Mouse (Mus musculus) forebrain, embryonic 16.5 days (tissue): ENCODE measurements around the gene Fam69b. TPM values are rescaled to one million over a fixed set of nuclear protein-coding genes. Genes with fewer than 3 reads are reported as not detected.
A peak's percentile ranks its signal among the peaks of the same experiment; 100 is the strongest.

Experiments used
- ATAC-seq: fragments of 200-750 bp; cut with Nextera tagmentation; 2 replicates; pipeline ENCODE4 v1.8.0; 2017; ENCODE audit warnings: mild to moderate bottlenecking, moderate library complexity
- H3K27ac ChIP-seq: fragments of 300-500 bp; sonication (generic); 2 replicates; pipeline ENCODE4 v1.5.1; 2014; ENCODE audit warnings: low read length, control low read depth
- H3K27me3 ChIP-seq: fragments of 300-500 bp; sonication (generic); replicated peaks from 2 replicates; pipeline ENCODE4 v1.6.1; 2014; ENCODE audit warnings: low read length; ENCODE audit not compliant: control insufficient read depth, insufficient read depth
- H3K36me3 ChIP-seq: fragments of 300-500 bp; sonication (generic); 2 replicates; pipeline ENCODE4 v1.6.1; 2014; ENCODE audit not compliant: control insufficient read depth, insufficient read depth
- H3K4me1 ChIP-seq: fragments of 300-500 bp; sonication (generic); replicated peaks from 2 replicates; pipeline ENCODE4 v1.6.1; 2014; ENCODE audit warnings: low read length; ENCODE audit not compliant: control insufficient read depth, insufficient read depth
- H3K4me2 ChIP-seq: fragments of 300-500 bp; sonication (generic); 2 replicates; pipeline ENCODE4 v1.6.1; 2014; ENCODE audit warnings: mild to moderate bottlenecking, low read length, control low read depth
- H3K4me3 ChIP-seq: fragments of 300-500 bp; sonication (generic); replicated peaks from 2 replicates; pipeline ENCODE4 v1.5.1; 2014; ENCODE audit warnings: mild to moderate bottlenecking, low read length, control low read depth
- H3K9ac ChIP-seq: fragments of 300-500 bp; sonication (generic); replicated peaks from 2 replicates; pipeline ENCODE4 v1.6.1; 2014; ENCODE audit warnings: low read depth, low read length, control low read depth
- H3K9me3 ChIP-seq: fragments of 300-500 bp; sonication (generic); 2 replicates; pipeline ENCODE4 v1.6.1; 2016; ENCODE audit warnings: low read length; ENCODE audit not compliant: control insufficient read depth
- WGBS: fragments of 180-500 bp; shearing (Covaris S2); extraction: QIAGEN DNeasy Blood & Tissue Kit; methylation state at CpG from one replicate; pipeline ENCODE4 v1.1.7; 2014; 5-methylcytosine and 5-hydroxymethylcytosine counted together
- polyA plus RNA-seq: library from polyadenylated mRNA; unstranded; fragments of >200 nt; fragmentation: Nextera tagmentation; extraction: Ambion mirVana; gene quantifications from 2 replicates; pipeline ENCODE4 v1.2.1, GENCODE M21; 2015

Fam69b gene
- polyA plus RNA-seq, 1 experiment from 2014 or later = 125 TPM

- H3K9me3 ChIP-seq = no peaks in the 10 kb centered on the region
- no peak overlapping the region for H3K27ac ChIP-seq
- peaks cover 42% of the 10 kb centered on the region for H3K4me1 ChIP-seq
- H3K4me2 ChIP-seq = no peak overlapping the region
- WGBS = 85% methylated on average over 16 of the region's 16 CpGs
- no peak overlapping the region for H3K4me3 ChIP-seq
- H3K36me3 ChIP-seq = peaks cover 22% of the 10 kb centered on the region
- no peak for ATAC-seq
- no peak overlapping the region for H3K9ac ChIP-seq
- no peaks in the 10 kb centered on the region for H3K27me3 ChIP-seq
Observed at GRCm38 (mm10) chr2:26632541-26633395, 4.5 kb downstream of the Fam69b start.

GRCm38 (mm10) chr2:26633953-26634530, 5.8 kb downstream of the Fam69b start:
- H3K9me3 ChIP-seq = no peaks in the 10 kb centered on the region
- peaks cover 48% of the 10 kb centered on the region for H3K4me1 ChIP-seq
- H3K4me2 ChIP-seq = no peak overlapping the region
- H3K9ac ChIP-seq = no peak overlapping the region
- no peak overlapping the region for H3K4me3 ChIP-seq
- WGBS = 74% methylated on average over 4 of the region's 4 CpGs
- no peak for ATAC-seq
- H3K36me3 ChIP-seq = peaks cover 23% of the 10 kb centered on the region
- no peaks in the 10 kb centered on the region for H3K27me3 ChIP-seq
- H3K27ac ChIP-seq = no peak overlapping the region

DNA sequence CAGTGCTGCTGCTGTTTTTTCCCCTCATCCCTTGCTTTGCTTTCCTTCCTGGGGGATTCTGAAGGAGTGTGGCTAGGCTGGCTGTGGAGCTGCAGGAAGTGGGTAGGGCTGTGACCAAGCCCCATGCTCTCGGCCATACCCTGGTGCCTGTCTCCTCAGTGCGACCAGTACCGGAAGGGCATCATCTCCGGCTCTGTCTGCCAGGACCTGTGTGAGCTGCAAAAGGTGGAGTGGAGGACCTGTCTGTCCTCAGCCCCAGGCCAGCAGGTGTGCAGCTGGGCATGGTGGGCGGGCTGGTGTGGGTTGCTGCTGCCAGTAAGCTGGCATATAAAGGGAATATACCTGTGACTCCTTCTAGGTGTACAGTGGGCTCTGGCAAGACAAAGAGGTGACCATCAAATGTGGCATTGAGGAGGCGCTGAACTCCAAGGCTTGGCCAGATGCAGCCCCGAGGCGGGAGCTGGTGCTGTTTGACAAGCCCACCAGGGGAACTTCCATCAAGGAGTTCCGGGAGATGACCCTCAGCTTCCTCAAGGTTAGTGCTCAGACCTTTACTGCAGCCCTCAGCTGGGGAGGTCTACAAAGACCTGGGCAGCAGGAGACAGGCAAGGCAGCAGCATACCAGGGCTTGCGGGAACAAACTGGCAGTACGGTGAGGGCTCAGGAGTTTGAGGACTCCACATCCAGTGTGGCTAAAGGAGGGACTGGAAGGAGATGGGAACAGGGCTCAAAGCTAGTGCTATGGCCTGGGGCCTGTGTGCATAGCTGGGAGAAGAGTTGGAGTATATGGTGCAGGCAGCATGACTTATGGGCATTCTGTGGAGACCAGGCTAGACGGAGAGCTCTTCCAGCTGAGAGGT, 6.6 kb downstream of the Fam69b start:
- Histone ChIP-seq H3K27me3 (no peaks in the 10 kb centered on the region), H3K4me2 (no peak overlapping the region), H3K36me3 (peaks cover 23% of the 10 kb centered on the region), H3K4me1 (peaks cover 42% of the 10 kb centered on the region), H3K27ac (no peak overlapping the region), H3K9me3 (no peaks in the 10 kb centered on the region), H3K9ac (no peak overlapping the region; the same call in 1 of the 2 replicates), H3K4me3 (no peak overlapping the region)
- WGBS = 67% methylated on average over 12 of the region's 12 CpGs
- no peak for ATAC-seq

- H3K9me3 ChIP-seq = no peaks in the 10 kb centered on the region
- H3K9ac ChIP-seq = no peak overlapping the region
- H3K4me1 ChIP-seq = peaks cover 34% of the 10 kb centered on the region
- H3K4me2 ChIP-seq = no peak overlapping the region
- no peak overlapping the region for H3K4me3 ChIP-seq
- H3K27ac ChIP-seq = no peak overlapping the region
- WGBS = 71% methylated on average over 21 of the region's 21 CpGs
- H3K36me3 ChIP-seq = peaks cover 23% of the 10 kb centered on the region
- ATAC-seq = no peak
- no peaks in the 10 kb centered on the region for H3K27me3 ChIP-seq
Observed at GRCm38 (mm10) chr2:26635489-26636324, 7.5 kb downstream of the Fam69b start.

DNA sequence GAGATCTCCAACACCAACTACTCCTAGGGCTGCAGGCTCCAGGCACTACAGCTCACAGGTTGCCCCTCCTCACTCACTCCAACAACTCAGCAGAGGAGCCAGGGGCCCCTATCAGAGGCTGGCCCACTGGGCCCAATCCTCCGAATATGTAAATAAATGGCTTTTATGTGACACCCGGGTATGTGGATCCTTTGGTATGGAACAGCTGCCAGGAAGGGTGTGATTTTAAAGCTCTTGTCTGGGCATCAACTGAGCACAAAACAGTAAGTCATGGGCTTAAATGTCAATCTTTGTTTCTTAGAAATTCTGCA, 8.0 kb downstream of the Fam69b start:
- Histone ChIP-seq H3K4me1 (peaks cover 28% of the 10 kb centered on the region), H3K27ac (no peak overlapping the region), H3K4me2 (no peak overlapping the region), H3K9me3 (no peaks in the 10 kb centered on the region), H3K9ac (no peak overlapping the region), H3K36me3 (peaks cover 23% of the 10 kb centered on the region), H3K27me3 (no peaks in the 10 kb centered on the region), H3K4me3 (no peak overlapping the region)
- no peak for ATAC-seq
- 47% methylated on average over 2 of the region's 2 CpGs for WGBS

- Histone ChIP-seq H3K27me3 (no peaks in the 10 kb centered on the region), H3K4me1 (peaks cover 21% of the 10 kb centered on the region), H3K4me3 (no peak overlapping the region), H3K9ac (no peak overlapping the region), H3K9me3 (no peaks in the 10 kb centered on the region), H3K27ac (no peak overlapping the region), H3K36me3 (peaks cover 23% of the 10 kb centered on the region), H3K4me2 (no peak overlapping the region)
- ATAC-seq = no peak
- 80% methylated on average over 4 of the region's 4 CpGs for WGBS
Observed at GRCm38 (mm10) chr2:26637316-26637932, 9.2 kb downstream of the Fam69b start.

- Histone ChIP-seq H3K9ac (no peak overlapping the region), H3K4me2 (peak overlapping the region; percentile 61; the same call in 1 of the 2 replicates), H3K27me3 (no peaks in the 10 kb centered on the region), H3K9me3 (no peaks in the 10 kb centered on the region), H3K27ac (no peak overlapping the region), H3K4me3 (no peak overlapping the region), H3K4me1 (peaks cover 19% of the 10 kb centered on the region), H3K36me3 (peaks cover 23% of the 10 kb centered on the region)
- WGBS = 84% methylated on average over 5 of the region's 5 CpGs
- ATAC-seq = no peak
Observed at GRCm38 (mm10) chr2:26638039-26638438, 9.8 kb downstream of the Fam69b start.

- peak overlapping the region; percentile 57 for H3K4me3 ChIP-seq
- H3K4me2 ChIP-seq = peak overlapping the region; percentile 61
- H3K36me3 ChIP-seq = peaks cover 23% of the 10 kb centered on the region
- no peak for ATAC-seq
- H3K27ac ChIP-seq = no peak overlapping the region
- H3K4me1 ChIP-seq = peaks cover 19% of the 10 kb centered on the region
- H3K9me3 ChIP-seq = no peaks in the 10 kb centered on the region
- no peaks in the 10 kb centered on the region for H3K27me3 ChIP-seq
- no peak overlapping the region for H3K9ac ChIP-seq
- 69% methylated on average over 5 of the region's 5 CpGs for WGBS
Observed at GRCm38 (mm10) chr2:26638572-26638971, 10.3 kb downstream of the Fam69b start.
